Mouse (Mus musculus): Measurements from ENCODE around the gene Rcbtb2.
A peak's percentile ranks its signal among the peaks of the same experiment; 100 is the strongest.

Rcbtb2 gene

GRCm38 (mm10) chr14:73209262-73209661, 86.4 kb downstream of the Rcbtb2 start:
- no peak for DNase-seq (ENCODE audit: low read depth, low spot score)

GRCm38 (mm10) chr14:73210196-73210595, 87.4 kb downstream of the Rcbtb2 start:
- DNase-seq (ENCODE audit: low read depth, low spot score) = no peak

- no peak for DNase-seq (ENCODE audit: low read depth, low spot score)
These were observed 88.6 kb downstream of the Rcbtb2 start for GRCm38 (mm10) chr14:73211477-73211876.

GRCm38 (mm10) chr14:73217062-73217461, 94.2 kb downstream of the Rcbtb2 start:
- DNase-seq (ENCODE audit: low read depth, low spot score) = no peak

GRCm38 (mm10) chr14:73222316-73222970, 99.6 kb downstream of the Rcbtb2 start:
- DNase-seq (ENCODE audit: low read depth, low spot score) = no peak

- no peak for DNase-seq (ENCODE audit: low read depth, low spot score)
These were observed 103.5 kb downstream of the Rcbtb2 start for GRCm38 (mm10) chr14:73226346-73226745.

- no peak for DNase-seq (ENCODE audit: low read depth, low spot score)
These were observed 104.0 kb downstream of the Rcbtb2 start for GRCm38 (mm10) chr14:73226849-73227248.

GRCm38 (mm10) chr14:73231286-73231982, 108.6 kb downstream of the Rcbtb2 start:
- no peak for DNase-seq (ENCODE audit: low read depth, low spot score)

- DNase-seq (ENCODE audit: low read depth, low spot score) = no peak
These were observed 111.7 kb downstream of the Rcbtb2 start for GRCm38 (mm10) chr14:73234468-73235031.

- peak; percentile 62 for DNase-seq (ENCODE audit: low read depth, low spot score)
These were observed 115.0 kb downstream of the Rcbtb2 start, which contains the start of gene Lpar6 for GRCm38 (mm10) chr14:73237848-73238321. Lpar6 (plus strand) TSS chr14:73237895.

- peak; percentile 64 for DNase-seq (ENCODE audit: low read depth, low spot score)
These were observed 115.8 kb downstream of the Rcbtb2 start for GRCm38 (mm10) chr14:73238498-73239250.

- peak; percentile 49 for DNase-seq (ENCODE audit: low read depth, low spot score)
These were observed 116.5 kb downstream of the Rcbtb2 start for GRCm38 (mm10) chr14:73239291-73239690.

- DNase-seq (ENCODE audit: low read depth, low spot score) = no peak
These were observed 117.0 kb downstream of the Rcbtb2 start for GRCm38 (mm10) chr14:73239857-73240256.

GRCm38 (mm10) chr14:73244061-73244597, 121.3 kb downstream of the Rcbtb2 start:
- peak; percentile 35 for DNase-seq (ENCODE audit: low read depth, low spot score)

GRCm38 (mm10) chr14:73250056-73250455, 127.2 kb downstream of the Rcbtb2 start:
- no peak for DNase-seq (ENCODE audit: low read depth, low spot score)

GRCm38 (mm10) chr14:73252276-73252675, 129.4 kb downstream of the Rcbtb2 start:
- DNase-seq (ENCODE audit: low read depth, low spot score) = no peak

- DNase-seq (ENCODE audit: low read depth, low spot score) = peak; percentile 33
These were observed 130.8 kb downstream of the Rcbtb2 start for GRCm38 (mm10) chr14:73253453-73254251.

GRCm38 (mm10) chr14:73254412-73254811, 131.6 kb downstream of the Rcbtb2 start:
- DNase-seq (ENCODE audit: low read depth, low spot score) = no peak

- DNase-seq (ENCODE audit: low read depth, low spot score) = no peak
These were observed 132.7 kb downstream of the Rcbtb2 start for GRCm38 (mm10) chr14:73255426-73255970.

- no peak for DNase-seq (ENCODE audit: low read depth, low spot score)
These were observed 134.5 kb downstream of the Rcbtb2 start for GRCm38 (mm10) chr14:73257348-73257747.

Data from CD4-positive, CD25-positive, alpha-beta regulatory T cell, adult 2 months (primary cell).